Mouse (Mus musculus) heart, embryonic 16.5 days (tissue): ENCODE results near the gene Als2. TPM values are rescaled to one million over a fixed set of nuclear protein-coding genes. Genes with fewer than 3 reads are reported as not detected.

Experiments used
- ATAC-seq: fragments of 200-750 bp; cut with Nextera tagmentation; replicated peaks from 2 replicates; pipeline ENCODE4 v1.8.0; 2017; ENCODE audit warnings: moderate number of reproducible peaks; ENCODE audit not compliant: insufficient read depth, low FRiP score; ENCODE audit errors: extremely low read depth
- H3K27ac ChIP-seq: fragments of 300-500 bp; sonication (generic); 2 replicates; pipeline ENCODE4 v1.5.1; 2014; ENCODE audit warnings: mild to moderate bottlenecking, low read length, control low read depth, moderate library complexity
- H3K27me3 ChIP-seq: fragments of 300-500 bp; sonication (generic); 2 replicates; pipeline ENCODE4 v1.6.1; 2014; ENCODE audit warnings: low read length, mixed read lengths; ENCODE audit not compliant: control insufficient read depth, insufficient read depth
- H3K36me3 ChIP-seq: fragments of 300-500 bp; sonication (generic); 2 replicates; pipeline ENCODE4 v1.6.1; 2014; ENCODE audit not compliant: control insufficient read depth, insufficient read depth
- H3K4me1 ChIP-seq: fragments of 300-500 bp; sonication (generic); 2 replicates; pipeline ENCODE4 v1.6.1; 2014; ENCODE audit warnings: low read length, mixed read lengths; ENCODE audit not compliant: control insufficient read depth, insufficient read depth
- H3K4me2 ChIP-seq: fragments of 300-500 bp; sonication (generic); 2 replicates; pipeline ENCODE4 v1.6.1; 2014; ENCODE audit warnings: low read depth, mild to moderate bottlenecking, control low read depth, low read length
- H3K4me3 ChIP-seq: fragments of 300-500 bp; sonication (generic); 2 replicates; pipeline ENCODE4 v1.5.1; 2014; ENCODE audit warnings: mild to moderate bottlenecking, control low read depth, low read length
- H3K9ac ChIP-seq: fragments of 300-500 bp; sonication (generic); 2 replicates; pipeline ENCODE4 v1.6.1; 2014; ENCODE audit warnings: low read length, control low read depth
- H3K9me3 ChIP-seq: fragments of 300-500 bp; sonication (generic); replicated peaks from 2 replicates; pipeline ENCODE4 v1.6.1; 2016; ENCODE audit warnings: low read length; ENCODE audit not compliant: control insufficient read depth
- WGBS: fragments of 180-500 bp; shearing (Covaris S2); extraction: QIAGEN DNeasy Blood & Tissue Kit; methylation state at CpG from one replicate; pipeline ENCODE4 v1.1.7; 2014; 5-methylcytosine and 5-hydroxymethylcytosine counted together
- polyA plus RNA-seq: library from polyadenylated mRNA; unstranded; fragments of >200 nt; fragmentation: Nextera tagmentation; extraction: Ambion mirVana; gene quantifications from 2 replicates; pipeline ENCODE4 v1.2.1, GENCODE M21; 2015

The Als2 gene
- polyA plus RNA-seq, 1 experiment from 2014 or later = 6.8 TPM

GRCm38 (mm10) chr1:59200960-59201359 lies 36.1 kb downstream of the Als2 start:
- Histone ChIP-seq H3K36me3 (peaks cover 8% of the 10 kb centered on the region; the same call in 1 of the 2 replicates), H3K9ac (no peak overlapping the region), H3K4me3 (no peak overlapping the region), H3K27ac (no peak overlapping the region), H3K27me3 (no peaks in the 10 kb centered on the region), H3K4me1 (no peaks in the 10 kb centered on the region), H3K4me2 (no peak overlapping the region), H3K9me3 (no peaks in the 10 kb centered on the region)
- 81% methylated on average over 5 of the region's 5 CpGs for WGBS
- ATAC-seq = no peak

- Histone ChIP-seq H3K9me3 (no peaks in the 10 kb centered on the region), H3K9ac (no peak overlapping the region), H3K27ac (no peak overlapping the region), H3K4me3 (no peak overlapping the region), H3K27me3 (no peaks in the 10 kb centered on the region), H3K4me2 (no peak overlapping the region), H3K4me1 (peaks cover 3% of the 10 kb centered on the region; the same call in 1 of the 2 replicates), H3K36me3 (peaks cover 22% of the 10 kb centered on the region)
- no peak for ATAC-seq
- 34% methylated on average over 6 of the region's 6 CpGs for WGBS
Observed at GRCm38 (mm10) chr1:59194979-59195378, 42.1 kb downstream of the Als2 start.

GRCm38 (mm10) chr1:59187786-59188185 lies 49.2 kb downstream of the Als2 start:
- ATAC-seq = no peak
- Histone ChIP-seq H3K4me2 (no peak overlapping the region), H3K4me3 (no peak overlapping the region), H3K27ac (no peak overlapping the region), H3K9ac (no peak overlapping the region), H3K4me1 (no peaks in the 10 kb centered on the region), H3K9me3 (no peaks in the 10 kb centered on the region), H3K27me3 (no peaks in the 10 kb centered on the region), H3K36me3 (peaks cover 31% of the 10 kb centered on the region)
- WGBS = 84% methylated on average over 5 of the region's 5 CpGs

DNA sequence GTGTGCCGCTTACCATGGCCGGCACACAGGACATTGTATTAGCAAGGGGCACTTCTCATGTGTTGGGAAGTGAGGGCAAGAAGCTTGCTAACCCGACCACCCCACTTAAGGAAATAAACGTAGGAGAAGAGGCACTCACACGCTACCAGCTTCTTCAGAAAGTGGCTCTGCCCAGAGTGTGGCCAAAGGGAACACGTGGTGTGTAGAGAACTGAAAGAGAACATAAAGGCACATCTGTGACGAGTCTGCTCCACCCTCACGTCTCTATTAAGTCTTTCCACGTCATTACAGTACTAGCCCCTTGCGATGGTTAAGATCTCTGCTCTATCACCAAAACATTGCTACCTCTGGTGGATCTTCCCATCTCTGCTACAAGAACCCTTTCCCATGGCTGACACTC lies 50.7 kb downstream of the Als2 start:
- peaks cover 29% of the 10 kb centered on the region for H3K36me3 ChIP-seq
- H3K9me3 ChIP-seq = no peaks in the 10 kb centered on the region
- no peak overlapping the region for H3K27ac ChIP-seq
- no peak for ATAC-seq
- no peak overlapping the region for H3K4me3 ChIP-seq
- no peaks in the 10 kb centered on the region for H3K27me3 ChIP-seq
- no peak overlapping the region for H3K4me2 ChIP-seq
- H3K9ac ChIP-seq = no peak overlapping the region
- 88% methylated on average over 10 of the region's 10 CpGs for WGBS
- no peaks in the 10 kb centered on the region for H3K4me1 ChIP-seq

DNA sequence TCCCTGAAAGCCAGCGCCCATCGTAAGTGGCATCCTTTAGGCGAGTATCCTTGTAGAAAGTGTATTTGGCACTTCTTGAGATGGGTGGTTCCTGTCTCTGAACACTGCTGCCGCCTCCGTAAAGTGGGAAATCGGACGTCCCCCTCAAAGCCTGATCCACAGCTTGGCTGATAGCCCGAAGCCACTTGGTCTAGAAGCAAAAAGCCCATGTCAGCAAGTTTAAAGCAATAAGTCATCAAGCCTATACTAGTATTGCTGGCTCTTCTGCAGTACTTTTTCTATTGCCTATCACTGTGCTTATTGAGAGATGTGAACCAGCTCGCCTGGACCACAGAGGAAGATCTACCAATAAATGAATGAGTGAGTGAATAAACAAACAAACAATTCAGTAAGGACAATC lies 51.6 kb downstream of the Als2 start:
- Histone ChIP-seq H3K36me3 (peaks cover 24% of the 10 kb centered on the region), H3K9me3 (no peaks in the 10 kb centered on the region), H3K4me1 (no peaks in the 10 kb centered on the region), H3K4me2 (no peak overlapping the region), H3K4me3 (no peak overlapping the region), H3K27ac (no peak overlapping the region), H3K27me3 (no peaks in the 10 kb centered on the region), H3K9ac (no peak overlapping the region)
- no peak for ATAC-seq
- 85% methylated on average over 9 of the region's 9 CpGs for WGBS

GRCm38 (mm10) chr1:59183045-59183444 lies 54.0 kb downstream of the Als2 start:
- no peak overlapping the region for H3K4me3 ChIP-seq
- 64% methylated on average over 4 of the region's 4 CpGs for WGBS
- H3K4me1 ChIP-seq = no peaks in the 10 kb centered on the region
- peaks cover 31% of the 10 kb centered on the region for H3K36me3 ChIP-seq
- H3K4me2 ChIP-seq = no peak overlapping the region
- no peaks in the 10 kb centered on the region for H3K9me3 ChIP-seq
- H3K27me3 ChIP-seq = no peaks in the 10 kb centered on the region
- no peak for ATAC-seq
- H3K9ac ChIP-seq = no peak overlapping the region
- H3K27ac ChIP-seq = no peak overlapping the region

DNA sequence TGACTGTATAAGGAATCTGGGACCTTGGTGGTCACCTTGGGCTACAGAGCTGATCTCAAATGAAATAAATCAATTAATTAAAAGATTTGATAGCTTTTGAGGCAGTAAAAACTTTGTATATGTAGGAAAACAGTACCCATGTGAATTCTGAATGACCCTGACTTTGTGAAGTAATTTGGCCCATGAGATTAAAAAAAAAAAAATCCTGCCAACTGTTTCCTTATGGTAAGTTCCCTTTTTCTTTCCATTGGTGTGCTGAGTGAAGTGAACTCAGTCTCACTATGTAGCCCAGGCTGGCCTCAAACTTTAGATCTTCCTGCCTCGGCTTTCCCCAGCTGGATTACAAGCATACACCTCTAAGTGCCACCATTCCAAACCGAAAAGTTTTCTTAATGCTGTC lies 54.7 kb downstream of the Als2 start:
- H3K4me3 ChIP-seq = no peak overlapping the region
- H3K4me2 ChIP-seq = no peak overlapping the region
- ATAC-seq = no peak
- no peak overlapping the region for H3K9ac ChIP-seq
- H3K4me1 ChIP-seq = no peaks in the 10 kb centered on the region
- H3K9me3 ChIP-seq = no peaks in the 10 kb centered on the region
- no peaks in the 10 kb centered on the region for H3K27me3 ChIP-seq
- H3K36me3 ChIP-seq = peaks cover 33% of the 10 kb centered on the region
- 91% methylated on average over 2 of the region's 2 CpGs for WGBS
- H3K27ac ChIP-seq = no peak overlapping the region

GRCm38 (mm10) chr1:59180003-59180402 lies 57.0 kb downstream of the Als2 start:
- Histone ChIP-seq H3K4me1 (no peaks in the 10 kb centered on the region), H3K27ac (no peak overlapping the region; the same call in 1 of the 2 replicates), H3K36me3 (peaks cover 30% of the 10 kb centered on the region), H3K4me2 (no peak overlapping the region), H3K9me3 (no peaks in the 10 kb centered on the region), H3K4me3 (no peak overlapping the region), H3K27me3 (no peaks in the 10 kb centered on the region), H3K9ac (no peak overlapping the region)
- WGBS = 86% methylated on average over 3 of the region's 3 CpGs
- ATAC-seq = no peak

GRCm38 (mm10) chr1:59178401-59178800 lies 58.6 kb downstream of the Als2 start:
- no peaks in the 10 kb centered on the region for H3K4me1 ChIP-seq
- H3K9ac ChIP-seq = no peak overlapping the region
- peaks cover 28% of the 10 kb centered on the region for H3K36me3 ChIP-seq
- H3K27ac ChIP-seq = no peak overlapping the region
- WGBS = 89% methylated on average over 10 of the region's 10 CpGs
- no peaks in the 10 kb centered on the region for H3K9me3 ChIP-seq
- ATAC-seq = no peak
- H3K4me3 ChIP-seq = no peak overlapping the region
- no peaks in the 10 kb centered on the region for H3K27me3 ChIP-seq
- no peak overlapping the region for H3K4me2 ChIP-seq
